Mouse (Mus musculus) liver, embryonic 15.5 days (tissue): ENCODE data around the gene Lin54. TPM values are rescaled to one million over a fixed set of nuclear protein-coding genes. Genes with fewer than 3 reads are reported as not detected.

Experiments used
- microRNA-seq: library from miRNA; unstranded; fragments of <30 nt; microRNA quantifications from one replicate; pipeline ENCODE4, GENCODE M21; 2016
- polyA plus RNA-seq: library from polyadenylated mRNA; unstranded; fragments of >200 nt; fragmentation: Nextera tagmentation; extraction: Ambion mirVana; gene quantifications from 2 replicates; pipeline ENCODE4 v1.2.1, GENCODE M21; 2015

Lin54 gene
- polyA plus RNA-seq, 1 experiment from 2014 or later, result 9.1 TPM

Small RNA genes within 50 kb of the gene (microRNA-seq; reads per million reads assigned to microRNA genes)
- not detected for gene Gm23222

Other genes starting within 250 kb of the Lin54 start
- 52.3 and 57.0 TPM in 2 replicates for gene Sec31a, start 84.4 kb downstream of the Lin54 start, polyA plus RNA-seq
- 65.8 and 67.6 TPM in 2 replicates for gene Cops4, start 17.7 kb upstream of the Lin54 start, polyA plus RNA-seq
- gene Plac8, start 71.6 kb upstream of the Lin54 start, polyA plus RNA-seq, result 61.5 and 83.9 TPM in 2 replicates
- gene Coq2, start 174.5 kb upstream of the Lin54 start, polyA plus RNA-seq, result 22.8 and 24.3 TPM in 2 replicates
- 1.6 and 1.9 TPM in 2 replicates for gene Hpse, start 219.1 kb upstream of the Lin54 start, polyA plus RNA-seq